Mouse (Mus musculus): ENCODE results near the gene Mrgprx1.

DNA sequence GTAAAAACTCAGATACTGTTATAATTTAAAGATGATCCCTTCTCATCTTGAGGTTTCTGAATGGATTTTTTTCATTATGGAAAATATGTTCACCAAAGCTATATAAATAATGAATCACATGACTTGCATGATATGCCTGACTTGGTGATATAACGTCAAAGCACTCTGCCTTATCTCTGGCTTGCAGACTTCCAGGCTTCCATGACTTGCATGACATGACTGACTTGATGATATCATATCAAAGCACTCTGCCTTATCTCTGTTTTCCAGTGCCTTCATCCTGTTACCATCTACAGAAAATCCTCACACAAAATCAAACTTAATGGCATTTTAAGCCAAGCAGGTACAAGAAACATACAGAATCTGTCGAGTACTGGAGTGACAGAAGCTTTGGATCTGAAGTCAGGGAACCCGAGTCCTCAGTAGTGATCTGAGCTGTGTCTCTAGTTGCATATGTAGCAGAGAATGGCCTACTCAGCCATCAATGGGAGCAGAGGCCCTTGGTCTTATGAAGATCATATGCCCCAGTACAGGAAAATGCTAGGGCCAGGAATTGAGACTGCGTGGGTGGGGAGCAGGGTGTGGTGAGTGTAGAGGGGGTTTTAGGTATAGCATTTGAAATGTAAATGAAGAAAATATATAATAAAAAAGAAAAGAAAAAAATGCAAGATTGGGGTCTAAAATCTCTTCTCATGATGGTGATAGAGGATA is 19.2 kb upstream of the Mrgprx1 start:
- TF ChIP-seq POLR2A (IDR thresholded peaks at IDR 0.05; ENCODE audit: low read depth, low read length) = no peak
- TF ChIP-seq MAX (IDR thresholded peaks at IDR 0.05; ENCODE audit: low read length) = no peak
- no peak for TF ChIP-seq POLR2AphosphoS2 (IDR thresholded peaks at IDR 0.05; ENCODE audit: low read depth, low read length)
- no peak for TF ChIP-seq MYC (IDR thresholded peaks at IDR 0.05; ENCODE audit: low read depth, low read length)
- TF ChIP-seq SIN3A (IDR thresholded peaks at IDR 0.05; ENCODE audit: low read length) = no peak
- TF ChIP-seq USF1 (IDR thresholded peaks at IDR 0.05; ENCODE audit: low read depth, low read length) = no peak

All from CH12.LX (cell line).